Comparison of ENCODE assay signal across 23 mouse cellular contexts in genomic region chr3:41754556-41754955, GRCm38 (mm10).
"Had no signal": no experiment of that assay in that cellular context is flagged by ENCODE, and none has a peak within 500 bp of the region (broad histone marks: within the 10 kb centered on the region; RNA-seq: fewer than 3 reads in every experiment).

No protein-coding gene starts in this region.

- H3K4me1 ChIP-seq: heart, embryonic 10.5 days; heart, embryonic 12.5 days; hindbrain, embryonic 10.5 days; hindbrain, embryonic 12.5 days; intestine, embryonic 15.5 days; kidney, embryonic 15.5 days; limb, embryonic 13.5 days; limb, embryonic 15.5 days; liver, embryonic 12.5 days had no signal

- H3K4me3 ChIP-seq: heart, embryonic 10.5 days; heart, embryonic 12.5 days; hindbrain, embryonic 10.5 days; hindbrain, embryonic 12.5 days; intestine, embryonic 15.5 days; kidney, embryonic 15.5 days; limb, embryonic 13.5 days; limb, embryonic 15.5 days; liver, embryonic 12.5 days had no signal

- H3K36me3 ChIP-seq: intestine, embryonic 15.5 days; limb, embryonic 13.5 days; limb, embryonic 15.5 days; liver, embryonic 12.5 days had no signal

- H3K27me3 ChIP-seq: heart, embryonic 12.5 days; hindbrain, embryonic 12.5 days; intestine, embryonic 15.5 days; kidney, embryonic 15.5 days; limb, embryonic 13.5 days; limb, embryonic 15.5 days; liver, embryonic 12.5 days had no signal

- DNase-seq: gastrocnemius, postnatal 25 days; heart, adult 18-20 months; heart, postnatal 10 days; heart, postnatal 4 days; kidney, adult 18-20 months; kidney, adult 9 months; kidney, postnatal 14 days; kidney, postnatal 36 days; layer of hippocampus, adult 9-11 months; layer of hippocampus, postnatal 36 days; left cerebral cortex, postnatal 4 days had no signal

- H3K27ac ChIP-seq: heart, embryonic 10.5 days; hindbrain, embryonic 10.5 days; hindbrain, embryonic 12.5 days; hindbrain, embryonic 14.5 days; intestine, embryonic 15.5 days; kidney, embryonic 15.5 days; kidney, postnatal 0 days; limb, embryonic 13.5 days; limb, embryonic 15.5 days; liver, embryonic 12.5 days; liver, embryonic 14.5 days had no signal
